Mouse (Mus musculus) activated CD4-positive, CD25-positive, alpha-beta regulatory T cell, adult 9 weeks (primary cell): ENCODE data around the gene Fam229a. TPM values are rescaled to one million over a fixed set of nuclear protein-coding genes. Genes with fewer than 3 reads are reported as not detected.

ENCODE experiments used
- polyA plus RNA-seq: library from polyadenylated mRNA; unstranded; fragments of 100-300 nt; shearing (Covaris generic); gene quantifications from one replicate; pipeline ENCODE4 v1.2.1, GENCODE M21; 2017

The Fam229a gene
- polyA plus RNA-seq, result not detected

GRCm38 (mm10) chr4:129490972-129491880, at the start of gene Fam229a, which contains the start of gene Tssk3:
Gene Fam229a, plus strand, starts transcription at chr4:129491190.
Gene Tssk3, minus strand, starts transcription at chr4:129491022.

GRCm38 (mm10) chr4:129461183-129461960, 29.6 kb upstream of the Fam229a start, which contains the start of gene Bsdc1:
Gene Bsdc1, plus strand, starts transcription at chr4:129461581.

GRCm38 (mm10) chr4:129513086-129513767, 22.2 kb downstream of the Fam229a start, which contains the start of gene Marcksl1:
Gene Marcksl1, plus strand, starts transcription at chr4:129513581.

Other genes with a start within 250 kb of the Fam229a start
- gene C77080, start 229.8 kb upstream of the Fam229a start, polyA plus RNA-seq, result 0.21 TPM
- 0.20 TPM for gene Sync, start 203.6 kb upstream of the Fam229a start, polyA plus RNA-seq
- 389 TPM for gene Rbbp4, start 155.8 kb upstream of the Fam229a start, polyA plus RNA-seq
- 84.4 TPM for gene Zbtb8os, start 155.5 kb upstream of the Fam229a start, polyA plus RNA-seq
- gene Zbtb8a, start 113.1 kb upstream of the Fam229a start, polyA plus RNA-seq, result 8.7 TPM
- 0.09 TPM for gene Zbtb8b, start 50.3 kb upstream of the Fam229a start, polyA plus RNA-seq
- 41.7 TPM for gene Bsdc1, start 29.6 kb upstream of the Fam229a start, polyA plus RNA-seq
- not detected for gene Tssk3, start 168 bp upstream of the Fam229a start, polyA plus RNA-seq
- gene Marcksl1, start 22.4 kb downstream of the Fam229a start, polyA plus RNA-seq, result 11.7 TPM
- 359 TPM for gene Hdac1, start 51.5 kb downstream of the Fam229a start, polyA plus RNA-seq
- 1,657 TPM for gene Lck, start 82.5 kb downstream of the Fam229a start, polyA plus RNA-seq
- not detected for gene Fam167b, start 87.4 kb downstream of the Fam229a start, polyA plus RNA-seq
- 207 TPM for gene Eif3i, start 109.5 kb downstream of the Fam229a start, polyA plus RNA-seq
- gene Tmem234, start 109.5 kb downstream of the Fam229a start, polyA plus RNA-seq, result 247 TPM
- 6.0 TPM for gene Dcdc2b, start 123.1 kb downstream of the Fam229a start, polyA plus RNA-seq
- gene Iqcc, start 127.9 kb downstream of the Fam229a start, polyA plus RNA-seq, result 45.5 TPM
- 41.1 TPM for gene Ccdc28b, start 132.8 kb downstream of the Fam229a start, polyA plus RNA-seq
- gene Txlna, start 149.9 kb downstream of the Fam229a start, polyA plus RNA-seq, result 94.7 TPM
- 25.9 TPM for gene Kpna6, start 181.6 kb downstream of the Fam229a start, polyA plus RNA-seq
- 20.8 TPM for gene Tmem39b, start 205.6 kb downstream of the Fam229a start, polyA plus RNA-seq